Mouse (Mus musculus) kidney, embryonic 15.5 days (tissue): ENCODE results near the gene Mrpl37. TPM values are rescaled to one million over a fixed set of nuclear protein-coding genes. Genes with fewer than 3 reads are reported as not detected.

Source experiments
- ATAC-seq: fragments of 200-750 bp; cut with Nextera tagmentation; replicated peaks from 2 replicates; pipeline ENCODE4 v1.8.0; 2017; ENCODE audit warnings: moderate TSS enrichment; ENCODE audit not compliant: low FRiP score
- H3K27ac ChIP-seq: fragments of 300-500 bp; sonication (generic); 2 replicates; pipeline ENCODE4 v1.5.1; 2015; ENCODE audit warnings: mild to moderate bottlenecking, inconsistent platforms
- H3K27me3 ChIP-seq: fragments of 300-500 bp; sonication (generic); 2 replicates; pipeline ENCODE4 v1.6.1; 2015; ENCODE audit warnings: inconsistent platforms
- H3K36me3 ChIP-seq: fragments of 300-500 bp; sonication (generic); 2 replicates; pipeline ENCODE4 v1.6.1; 2015; ENCODE audit warnings: inconsistent platforms
- H3K4me1 ChIP-seq: fragments of 300-500 bp; sonication (generic); 2 replicates; pipeline ENCODE4 v1.6.1; 2015; ENCODE audit warnings: inconsistent platforms
- H3K4me2 ChIP-seq: fragments of 300-500 bp; sonication (generic); 2 replicates; pipeline ENCODE4 v1.6.1; 2015; ENCODE audit warnings: moderate library complexity, mild to moderate bottlenecking, inconsistent platforms
- H3K4me3 ChIP-seq: fragments of 300-500 bp; sonication (generic); replicated peaks from 2 replicates; pipeline ENCODE4 v1.5.1; 2015; ENCODE audit warnings: mild to moderate bottlenecking, inconsistent platforms
- H3K9ac ChIP-seq: fragments of 300-500 bp; sonication (generic); 2 replicates; pipeline ENCODE4 v1.6.1; 2015; ENCODE audit warnings: mild to moderate bottlenecking, inconsistent platforms
- H3K9me3 ChIP-seq: fragments of 300-500 bp; sonication (generic); replicated peaks from 2 replicates; pipeline ENCODE4 v1.6.1; 2016; ENCODE audit warnings: inconsistent platforms
- WGBS: fragments of 180-500 bp; shearing (Covaris S2); methylation state at CpG from one replicate; pipeline ENCODE4 v1.1.7; 2015; ENCODE audit warnings: mixed read lengths; 5-methylcytosine and 5-hydroxymethylcytosine counted together
- polyA plus RNA-seq: library from polyadenylated mRNA; unstranded; fragments of >200 nt; fragmentation: Nextera tagmentation; extraction: Ambion mirVana; gene quantifications from 2 replicates; pipeline ENCODE4 v1.2.1, GENCODE M21; 2015

The Mrpl37 gene
- polyA plus RNA-seq, 1 experiment from 2014 or later: 108 TPM

DNA sequence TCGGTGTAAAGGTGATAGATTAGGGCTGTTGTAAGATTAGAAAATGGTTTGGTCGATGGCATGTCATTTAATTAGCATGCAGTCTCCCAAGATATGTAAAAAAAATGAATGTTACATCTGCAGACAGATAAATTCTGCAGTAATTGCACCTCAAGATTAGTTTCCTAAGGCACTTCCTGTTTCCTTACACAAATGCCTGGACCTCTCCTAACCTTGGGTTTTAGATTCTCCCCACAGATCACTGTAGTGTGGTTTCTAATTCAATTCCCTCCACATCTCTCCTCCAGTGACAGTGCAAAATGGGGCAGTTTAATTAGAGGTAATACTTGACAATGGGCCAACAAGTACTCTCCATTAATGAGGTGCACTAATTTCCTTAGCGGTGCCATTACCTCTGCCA lies 3.5 kb downstream of the Mrpl37 start:
- no peak overlapping the region for H3K9ac ChIP-seq
- ATAC-seq: no peak
- H3K36me3 ChIP-seq: peaks cover 67% of the 10 kb centered on the region
- H3K4me1 ChIP-seq: peaks cover 19% of the 10 kb centered on the region
- H3K27me3 ChIP-seq: no peaks in the 10 kb centered on the region
- H3K9me3 ChIP-seq: no peaks in the 10 kb centered on the region
- no peak overlapping the region for H3K4me3 ChIP-seq
- WGBS: 88% methylated on average over 3 of the region's 3 CpGs
- no peak overlapping the region for H3K4me2 ChIP-seq
- no peak overlapping the region for H3K27ac ChIP-seq

- no peaks in the 10 kb centered on the region for H3K27me3 ChIP-seq
- no peaks in the 10 kb centered on the region for H3K9me3 ChIP-seq
- H3K4me2 ChIP-seq: no peak overlapping the region
- H3K4me3 ChIP-seq: no peak overlapping the region
- H3K9ac ChIP-seq: no peak overlapping the region
- ATAC-seq: no peak
- no peak overlapping the region for H3K27ac ChIP-seq
- H3K36me3 ChIP-seq: peaks cover 84% of the 10 kb centered on the region
- H3K4me1 ChIP-seq: peaks cover 9% of the 10 kb centered on the region
- WGBS: 92% methylated on average over 4 of the region's 4 CpGs
Measured at GRCm38 (mm10) chr4:107061560-107061959, 5.1 kb downstream of the Mrpl37 start.

GRCm38 (mm10) chr4:107058781-107059180 lies 7.9 kb downstream of the Mrpl37 start:
- H3K27ac ChIP-seq: no peak overlapping the region
- ATAC-seq: no peak
- H3K9me3 ChIP-seq: no peaks in the 10 kb centered on the region
- WGBS: 86% methylated on average over 6 of the region's 6 CpGs
- no peaks in the 10 kb centered on the region for H3K27me3 ChIP-seq
- no peaks in the 10 kb centered on the region for H3K4me1 ChIP-seq
- no peak overlapping the region for H3K4me2 ChIP-seq
- H3K9ac ChIP-seq: no peak overlapping the region
- peaks cover 87% of the 10 kb centered on the region for H3K36me3 ChIP-seq
- no peak overlapping the region for H3K4me3 ChIP-seq

GRCm38 (mm10) chr4:107058346-107058745 lies 8.3 kb downstream of the Mrpl37 start:
- WGBS: 89% methylated on average over 5 of the region's 5 CpGs
- no peak overlapping the region for H3K27ac ChIP-seq
- H3K4me3 ChIP-seq: no peak overlapping the region
- peaks cover 82% of the 10 kb centered on the region for H3K36me3 ChIP-seq
- H3K27me3 ChIP-seq: no peaks in the 10 kb centered on the region
- ATAC-seq: no peak
- no peaks in the 10 kb centered on the region for H3K9me3 ChIP-seq
- H3K4me1 ChIP-seq: no peaks in the 10 kb centered on the region
- no peak overlapping the region for H3K4me2 ChIP-seq
- no peak overlapping the region for H3K9ac ChIP-seq

- peaks cover 60% of the 10 kb centered on the region for H3K36me3 ChIP-seq
- no peak overlapping the region for H3K9ac ChIP-seq
- H3K4me1 ChIP-seq: no peaks in the 10 kb centered on the region
- H3K4me2 ChIP-seq: no peak overlapping the region
- no peak overlapping the region for H3K27ac ChIP-seq
- no peak for ATAC-seq
- no peaks in the 10 kb centered on the region for H3K27me3 ChIP-seq
- no peaks in the 10 kb centered on the region for H3K9me3 ChIP-seq
- 77% methylated on average over 3 of the region's 3 CpGs for WGBS
- H3K4me3 ChIP-seq: no peak overlapping the region
Measured at GRCm38 (mm10) chr4:107056088-107056487, 10.6 kb downstream of the Mrpl37 start.

- Histone ChIP-seq H3K4me2 (no peak overlapping the region), H3K36me3 (peaks cover 46% of the 10 kb centered on the region), H3K27ac (no peak overlapping the region), H3K4me1 (no peaks in the 10 kb centered on the region), H3K4me3 (no peak overlapping the region), H3K27me3 (no peaks in the 10 kb centered on the region), H3K9me3 (no peaks in the 10 kb centered on the region), H3K9ac (no peak overlapping the region)
- 59% methylated on average over 5 of the region's 5 CpGs for WGBS
- ATAC-seq: no peak
Measured at GRCm38 (mm10) chr4:107052962-107053553, 13.6 kb downstream of the Mrpl37 start.

DNA sequence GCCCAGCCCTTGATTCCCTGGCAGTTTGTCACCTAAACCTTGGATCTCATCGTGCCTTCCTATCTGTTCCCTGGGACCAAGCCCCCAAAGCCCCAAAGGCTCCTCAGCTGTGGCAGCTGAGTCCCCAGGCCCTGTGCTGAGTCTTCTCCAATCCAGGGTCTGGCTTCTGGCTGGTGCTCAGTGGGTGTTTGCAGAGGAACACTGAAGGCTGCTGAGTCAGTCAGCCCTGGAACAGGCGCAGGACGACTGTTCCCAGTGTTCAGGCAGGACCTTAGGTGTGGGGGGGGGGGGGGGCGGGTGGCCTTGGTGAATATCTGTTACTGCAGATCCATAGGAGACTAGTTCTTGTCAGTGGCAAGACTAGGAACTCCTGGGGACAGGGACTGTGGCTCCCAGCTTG lies 14.8 kb downstream of the Mrpl37 start:
- 67% methylated on average over 4 of the region's 4 CpGs for WGBS
- Histone ChIP-seq H3K27ac (no peak overlapping the region), H3K9me3 (no peaks in the 10 kb centered on the region), H3K9ac (no peak overlapping the region), H3K36me3 (peaks cover 46% of the 10 kb centered on the region), H3K4me2 (no peak overlapping the region), H3K27me3 (no peaks in the 10 kb centered on the region), H3K4me3 (no peak overlapping the region), H3K4me1 (no peaks in the 10 kb centered on the region)
- no peak for ATAC-seq

- Histone ChIP-seq H3K4me1 (no peaks in the 10 kb centered on the region), H3K27ac (no peak overlapping the region), H3K4me3 (no peak overlapping the region), H3K36me3 (peaks cover 60% of the 10 kb centered on the region), H3K4me2 (no peak overlapping the region), H3K9ac (no peak overlapping the region), H3K9me3 (no peaks in the 10 kb centered on the region), H3K27me3 (no peaks in the 10 kb centered on the region)
- 84% methylated on average over 11 of the region's 11 CpGs for WGBS
- ATAC-seq: no peak
Measured at GRCm38 (mm10) chr4:107048568-107049162, 18.0 kb downstream of the Mrpl37 start.

GRCm38 (mm10) chr4:107047806-107048205 lies 18.9 kb downstream of the Mrpl37 start:
- H3K4me2 ChIP-seq: no peak overlapping the region
- no peak overlapping the region for H3K4me3 ChIP-seq
- no peaks in the 10 kb centered on the region for H3K27me3 ChIP-seq
- WGBS: 86% methylated on average over 5 of the region's 5 CpGs
- H3K9me3 ChIP-seq: no peaks in the 10 kb centered on the region
- H3K9ac ChIP-seq: no peak overlapping the region
- no peak overlapping the region for H3K27ac ChIP-seq
- no peaks in the 10 kb centered on the region for H3K4me1 ChIP-seq
- peaks cover 66% of the 10 kb centered on the region for H3K36me3 ChIP-seq
- no peak for ATAC-seq

DNA sequence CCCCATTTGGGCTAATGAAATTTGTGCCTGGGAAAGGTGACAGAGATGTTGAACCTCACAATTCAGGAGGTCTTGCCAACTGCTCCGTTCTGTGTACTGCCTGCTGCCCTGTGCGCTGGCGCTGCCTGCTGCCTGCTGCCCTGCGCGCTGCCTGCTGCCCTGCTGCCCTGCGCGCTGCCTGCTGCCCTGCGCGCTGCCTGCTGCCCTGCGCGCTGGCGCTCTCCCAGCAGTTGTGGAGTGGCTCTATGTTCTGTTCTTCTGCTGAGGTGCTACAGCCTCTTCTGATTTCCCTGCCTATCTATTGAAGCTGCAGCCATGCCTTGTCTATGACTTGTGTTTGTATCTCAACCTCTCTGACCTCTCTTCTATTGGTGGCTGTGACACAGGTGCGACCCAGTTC lies 21.5 kb downstream of the Mrpl37 start:
- Histone ChIP-seq H3K27me3 (no peaks in the 10 kb centered on the region), H3K9me3 (no peaks in the 10 kb centered on the region), H3K36me3 (peaks cover 89% of the 10 kb centered on the region), H3K27ac (no peak overlapping the region), H3K9ac (no peak overlapping the region), H3K4me2 (no peak overlapping the region), H3K4me1 (no peaks in the 10 kb centered on the region), H3K4me3 (no peak overlapping the region)
- 97% methylated on average over 13 of the region's 13 CpGs for WGBS
- ATAC-seq: no peak

DNA sequence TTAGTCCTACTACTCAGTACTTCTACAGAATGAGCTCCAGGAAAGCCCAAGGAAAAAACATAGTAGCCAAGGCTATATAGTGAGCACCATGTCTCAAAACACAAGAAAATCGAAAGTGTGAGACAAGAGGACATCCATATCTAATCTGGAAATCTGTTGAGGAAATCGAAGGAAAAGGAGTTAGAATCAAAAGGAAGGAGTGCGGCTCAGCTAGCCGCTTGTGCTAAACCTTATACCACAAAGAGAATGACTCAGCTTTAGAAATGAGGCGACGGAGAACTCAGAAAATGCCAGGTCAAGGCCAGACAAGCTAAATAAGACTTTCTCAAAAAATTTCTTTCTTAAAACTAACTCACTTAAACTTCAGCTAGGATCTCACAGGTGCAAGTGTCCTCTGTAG lies 24.4 kb downstream of the Mrpl37 start:
- no peak for ATAC-seq
- H3K27me3 ChIP-seq: no peaks in the 10 kb centered on the region
- H3K36me3 ChIP-seq: peaks cover 91% of the 10 kb centered on the region
- no peak overlapping the region for H3K27ac ChIP-seq
- no peak overlapping the region for H3K4me3 ChIP-seq
- H3K9me3 ChIP-seq: no peaks in the 10 kb centered on the region
- WGBS: 92% methylated on average over 6 of the region's 6 CpGs
- no peak overlapping the region for H3K9ac ChIP-seq
- H3K4me1 ChIP-seq: no peaks in the 10 kb centered on the region
- H3K4me2 ChIP-seq: no peak overlapping the region

- ATAC-seq: no peak
- H3K4me2 ChIP-seq: no peak overlapping the region
- H3K4me3 ChIP-seq: no peak overlapping the region
- 82% methylated on average over 8 of the region's 8 CpGs for WGBS
- H3K27ac ChIP-seq: no peak overlapping the region
- no peaks in the 10 kb centered on the region for H3K4me1 ChIP-seq
- no peak overlapping the region for H3K9ac ChIP-seq
- H3K36me3 ChIP-seq: peaks cover 90% of the 10 kb centered on the region
- no peaks in the 10 kb centered on the region for H3K27me3 ChIP-seq
- H3K9me3 ChIP-seq: no peaks in the 10 kb centered on the region
Measured at GRCm38 (mm10) chr4:107039270-107039669, 27.4 kb downstream of the Mrpl37 start.

DNA sequence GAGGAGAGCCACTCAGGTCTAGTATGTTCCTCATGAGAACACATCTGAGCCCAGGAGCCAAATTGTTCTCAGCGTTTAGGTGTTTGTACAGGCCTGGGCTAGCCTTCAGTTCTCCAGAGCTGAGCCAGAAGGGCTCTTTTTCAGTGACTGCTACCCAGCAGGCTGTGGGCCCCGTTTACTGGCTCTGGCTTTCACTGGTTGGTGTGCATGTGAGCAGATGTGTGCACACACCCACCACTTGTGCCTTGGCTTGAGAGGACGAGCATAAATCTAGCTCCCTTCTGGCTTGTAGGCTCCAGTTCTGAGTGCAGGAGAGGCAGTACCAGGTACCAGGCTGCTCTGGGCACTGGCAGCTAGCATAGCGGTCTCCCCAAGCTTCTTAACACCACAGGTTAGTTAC lies 28.4 kb downstream of the Mrpl37 start:
- Histone ChIP-seq H3K27me3 (no peaks in the 10 kb centered on the region), H3K4me2 (no peak overlapping the region), H3K9me3 (no peaks in the 10 kb centered on the region), H3K9ac (no peak overlapping the region), H3K4me3 (no peak overlapping the region), H3K36me3 (peaks cover 90% of the 10 kb centered on the region), H3K4me1 (no peaks in the 10 kb centered on the region), H3K27ac (no peak overlapping the region)
- ATAC-seq: no peak
- 87% methylated on average over 4 of the region's 4 CpGs for WGBS
